Mouse (Mus musculus): ENCODE measurements at regions not wholly inside any gene's neighbourhood (a gene's known extent, or its start where the extent isn't known, plus 50 kb on each side); places are given as distances from the start of the nearest gene placed in this dataset.

- peak; percentile 56 for DNase-seq (ENCODE audit: low read depth, low spot score)
Observed at GRCm38 (mm10) chr17:64916657-64917056, 80.8 kb upstream of the 4930583I09Rik start.

- DNase-seq (ENCODE audit: low read depth, low spot score): peak; percentile 25
Observed at GRCm38 (mm10) chr17:64915708-64916107, 79.8 kb upstream of the 4930583I09Rik start.

DNA sequence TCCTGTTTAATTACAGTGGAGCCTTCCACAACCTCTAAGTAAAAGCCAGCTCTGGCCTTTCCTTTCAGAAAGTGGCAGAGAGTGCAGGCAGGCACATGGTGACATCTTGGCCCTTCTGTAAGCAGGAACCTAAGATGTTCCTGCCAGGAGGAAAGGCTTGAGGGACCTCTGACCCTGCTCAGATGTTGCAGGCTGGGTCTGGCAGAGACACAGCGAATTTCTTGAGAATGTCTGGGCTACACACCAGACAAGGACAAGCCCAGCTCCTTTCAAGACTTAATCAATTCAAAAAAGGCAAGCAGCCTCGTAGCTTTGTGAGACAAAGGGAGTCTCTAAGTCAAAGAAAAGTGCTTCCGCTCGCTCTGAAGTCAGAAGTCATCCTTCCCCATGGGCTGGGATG is 79.2 kb upstream of the 4930583I09Rik start:
- DNase-seq (ENCODE audit: low read depth, low spot score): peak; percentile 17

- peak; percentile 17 for DNase-seq (ENCODE audit: low read depth, low spot score)
Observed at GRCm38 (mm10) chr17:64914302-64914701, 78.4 kb upstream of the 4930583I09Rik start.

- no peak for DNase-seq (ENCODE audit: low read depth, low spot score)
Observed at GRCm38 (mm10) chr17:64908671-64909070, 72.8 kb upstream of the 4930583I09Rik start.

- no peak for DNase-seq (ENCODE audit: low read depth, low spot score)
Observed at GRCm38 (mm10) chr17:64901721-64902623, 66.1 kb upstream of the 4930583I09Rik start.

DNA sequence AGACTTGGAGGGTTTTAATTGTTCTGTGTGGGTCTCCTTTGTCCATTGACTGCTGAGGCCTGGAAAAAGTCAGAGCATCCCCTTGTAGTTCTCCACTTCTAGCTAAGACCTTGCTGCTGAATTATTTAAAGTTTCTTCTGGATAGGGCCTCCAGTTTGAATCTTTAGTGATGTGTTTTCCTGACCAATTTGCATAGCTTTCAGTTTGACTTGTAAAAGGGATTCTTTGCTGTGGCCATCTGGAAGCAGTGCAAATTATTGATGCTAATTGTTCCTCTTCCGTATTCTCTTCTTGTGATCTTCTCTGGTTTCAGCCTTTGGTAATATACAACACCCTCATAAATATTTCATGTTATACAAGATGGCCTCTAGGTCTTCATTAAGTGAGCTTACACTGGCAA is 61.6 kb upstream of the 4930583I09Rik start:
- DNase-seq (ENCODE audit: low read depth, low spot score): no peak

GRCm38 (mm10) chr17:64895886-64896285 is 60.0 kb upstream of the 4930583I09Rik start:
- no peak for DNase-seq (ENCODE audit: low read depth, low spot score)

- no peak for DNase-seq (ENCODE audit: low read depth, low spot score)
Observed at GRCm38 (mm10) chr17:64895466-64895865, 59.6 kb upstream of the 4930583I09Rik start.

DNA sequence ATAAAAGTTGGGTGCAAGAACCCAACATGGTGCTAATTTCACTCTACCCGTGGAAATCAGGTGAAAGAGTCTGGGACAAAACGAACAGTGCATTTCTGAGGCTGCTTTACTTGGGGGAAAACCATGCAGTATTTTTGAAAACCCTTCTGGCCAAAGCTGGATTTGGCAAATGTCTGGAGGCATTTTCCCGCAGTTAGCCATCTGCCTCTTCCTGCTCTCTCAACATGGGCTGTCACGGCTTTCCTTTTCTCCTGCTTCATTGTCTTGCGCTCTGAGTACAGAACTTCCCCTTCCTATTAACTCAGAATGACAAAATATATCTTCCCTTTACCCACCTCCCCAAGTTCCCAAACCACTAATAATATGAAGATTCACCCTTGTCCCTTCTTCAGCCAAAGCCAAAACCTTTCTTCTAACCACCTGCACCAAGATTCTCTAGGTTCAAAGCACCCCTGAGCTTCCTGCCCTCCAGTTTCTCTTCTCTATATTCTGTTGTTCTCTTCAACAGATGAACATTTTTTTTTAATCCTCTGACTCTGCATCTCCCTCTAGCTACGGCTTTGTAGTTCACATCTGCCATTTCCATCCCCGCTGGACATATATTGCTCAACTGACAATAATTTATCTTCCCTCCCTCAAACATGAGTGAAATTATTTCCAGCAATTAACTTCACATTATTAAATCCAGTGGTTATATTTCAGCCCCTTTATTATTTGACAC is 57.5 kb upstream of the 4930583I09Rik start:
- no peak for DNase-seq (ENCODE audit: low read depth, low spot score)
